Mouse (Mus musculus) heart, postnatal 0 days (tissue): ENCODE data around the gene Abcg8.

Experiments used
- CTCF ChIP-seq: IDR thresholded peaks from 2 replicates; pipeline ENCODE4 v1.5.1; 2016; ENCODE audit warnings: antibody characterized with exemption, control low read depth, low read depth
- EP300 ChIP-seq: IDR thresholded peaks from 2 replicates; pipeline ENCODE4 v1.6.1; 2016; ENCODE audit warnings: antibody characterized with exemption, low read depth

GRCm38 (mm10) chr17:84639796-84640378, 36.2 kb upstream of the Abcg8 start:
- no peak for TF ChIP-seq CTCF
- TF ChIP-seq EP300, result no peak
